Mouse (Mus musculus) hindbrain, embryonic 16.5 days (tissue): Measurements from ENCODE around the gene Lexm. TPM values are rescaled to one million over a fixed set of nuclear protein-coding genes. Genes with fewer than 3 reads are reported as not detected.

Experiments used
- ATAC-seq: fragments of 200-750 bp; cut with Nextera tagmentation; 2 replicates; pipeline ENCODE4 v1.8.0; 2017; ENCODE audit warnings: moderate TSS enrichment, moderate library complexity
- H3K27ac ChIP-seq: fragments of 300-500 bp; sonication (generic); 2 replicates; pipeline ENCODE4 v1.5.1; 2014; ENCODE audit warnings: low read depth, mild to moderate bottlenecking, control low read depth, low read length, moderate library complexity
- H3K27me3 ChIP-seq: fragments of 300-500 bp; sonication (generic); replicated peaks from 2 replicates; pipeline ENCODE4 v1.6.1; 2014; ENCODE audit warnings: low read length; ENCODE audit not compliant: control insufficient read depth, insufficient read depth
- H3K36me3 ChIP-seq: fragments of 300-500 bp; sonication (generic); 2 replicates; pipeline ENCODE4 v1.6.1; 2014; ENCODE audit warnings: mild to moderate bottlenecking, low read length, moderate library complexity, mixed read lengths; ENCODE audit not compliant: control insufficient read depth, insufficient read depth
- H3K4me1 ChIP-seq: fragments of 300-500 bp; sonication (generic); 2 replicates; pipeline ENCODE4 v1.6.1; 2014; ENCODE audit warnings: low read depth, low read length; ENCODE audit not compliant: control insufficient read depth, insufficient read depth
- H3K4me2 ChIP-seq: fragments of 300-500 bp; sonication (generic); 2 replicates; pipeline ENCODE4 v1.6.1; 2014; ENCODE audit warnings: mild to moderate bottlenecking, low read length, control low read depth, moderate library complexity
- H3K4me3 ChIP-seq: fragments of 300-500 bp; sonication (generic); 2 replicates; pipeline ENCODE4 v1.5.1; 2014; ENCODE audit warnings: mild to moderate bottlenecking, low read length, control low read depth, moderate library complexity
- H3K9ac ChIP-seq: fragments of 300-500 bp; sonication (generic); 2 replicates; pipeline ENCODE4 v1.6.1; 2014; ENCODE audit warnings: low read depth, mild to moderate bottlenecking, control low read depth, low read length, moderate library complexity
- H3K9me3 ChIP-seq: fragments of 300-500 bp; sonication (generic); 2 replicates; pipeline ENCODE4 v1.6.1; 2014; ENCODE audit warnings: mild to moderate bottlenecking, low read length, moderate library complexity; ENCODE audit not compliant: control insufficient read depth
- WGBS: fragments of 180-500 bp; shearing (Covaris S2); extraction: QIAGEN DNeasy Blood & Tissue Kit; methylation state at CpG from one replicate; pipeline ENCODE4 v1.1.7; 2014; 5-methylcytosine and 5-hydroxymethylcytosine counted together
- polyA plus RNA-seq: library from polyadenylated mRNA; unstranded; fragments of >200 nt; fragmentation: Nextera tagmentation; extraction: Ambion mirVana; gene quantifications from 2 replicates; pipeline ENCODE4 v1.2.1, GENCODE M21; 2015

The Lexm gene
- polyA plus RNA-seq, result 0.17 TPM in 1 of 2 replicates, not detected in the other

- Histone ChIP-seq H3K36me3 (no peaks in the 10 kb centered on the region), H3K27me3 (peaks cover 7% of the 10 kb centered on the region), H3K9ac (peak within 1 kb of the TSS; percentile 33), H3K4me2 (peak within 1 kb of the TSS; percentile 64), H3K27ac (no peak within 1 kb of the TSS), H3K9me3 (no peaks in the 10 kb centered on the region), H3K4me1 (peaks cover 15% of the 10 kb centered on the region), H3K4me3 (peak within 1 kb of the TSS; percentile 27)
- WGBS, result 1% methylated on average over 18 of the region's 19 CpGs
- ATAC-seq, result no peak
Observed at GRCm38 (mm10) chr4:106617056-106617455, at the start of gene Lexm. Lexm (minus strand) TSS chr4:106617241.

GRCm38 (mm10) chr4:106666546-106666945 lies 49.5 kb upstream of the Lexm start:
- H3K4me2 ChIP-seq, result no peak overlapping the region
- no peaks in the 10 kb centered on the region for H3K27me3 ChIP-seq
- H3K9me3 ChIP-seq, result no peaks in the 10 kb centered on the region
- no peak overlapping the region for H3K4me3 ChIP-seq
- no peak overlapping the region for H3K9ac ChIP-seq
- ATAC-seq, result no peak
- peaks cover 37% of the 10 kb centered on the region for H3K36me3 ChIP-seq
- 84% methylated on average over 2 of the region's 2 CpGs for WGBS
- no peak overlapping the region for H3K27ac ChIP-seq
- no peaks in the 10 kb centered on the region for H3K4me1 ChIP-seq

- Histone ChIP-seq H3K4me2 (no peak overlapping the region), H3K4me3 (no peak overlapping the region), H3K9ac (no peak overlapping the region), H3K36me3 (peaks cover 33% of the 10 kb centered on the region), H3K4me1 (no peaks in the 10 kb centered on the region), H3K9me3 (no peaks in the 10 kb centered on the region), H3K27me3 (no peaks in the 10 kb centered on the region), H3K27ac (no peak overlapping the region)
- no peak for ATAC-seq
- WGBS, result 95% methylated on average over 10 of the region's 10 CpGs
Observed at GRCm38 (mm10) chr4:106665673-106666072, 48.6 kb upstream of the Lexm start.

GRCm38 (mm10) chr4:106665269-106665668 lies 48.2 kb upstream of the Lexm start:
- 100% methylated on average over 2 of the region's 2 CpGs for WGBS

GRCm38 (mm10) chr4:106664697-106665096 lies 47.7 kb upstream of the Lexm start:
- Histone ChIP-seq H3K4me3 (no peak overlapping the region), H3K27ac (no peak overlapping the region), H3K36me3 (peaks cover 25% of the 10 kb centered on the region), H3K4me2 (no peak overlapping the region), H3K9me3 (no peaks in the 10 kb centered on the region), H3K9ac (no peak overlapping the region), H3K4me1 (no peaks in the 10 kb centered on the region), H3K27me3 (no peaks in the 10 kb centered on the region)
- 98% methylated on average over 6 of the region's 6 CpGs for WGBS
- ATAC-seq, result no peak

More at GRCm38 (mm10) chr4:106665269-106665668, 48.2 kb upstream of the Lexm start:
- Histone ChIP-seq H3K27ac (no peak overlapping the region), H3K36me3 (peaks cover 30% of the 10 kb centered on the region), H3K9me3 (no peaks in the 10 kb centered on the region), H3K4me2 (no peak overlapping the region), H3K4me1 (no peaks in the 10 kb centered on the region), H3K9ac (no peak overlapping the region), H3K27me3 (no peaks in the 10 kb centered on the region), H3K4me3 (no peak overlapping the region)
- no peak for ATAC-seq

- WGBS, result 91% methylated on average over 5 of the region's 5 CpGs
- Histone ChIP-seq H3K9ac (no peak overlapping the region), H3K36me3 (peaks cover 27% of the 10 kb centered on the region), H3K4me2 (no peak overlapping the region), H3K4me1 (no peaks in the 10 kb centered on the region), H3K4me3 (no peak overlapping the region), H3K9me3 (no peaks in the 10 kb centered on the region), H3K27ac (no peak overlapping the region), H3K27me3 (no peaks in the 10 kb centered on the region)
- ATAC-seq, result no peak
Observed at GRCm38 (mm10) chr4:106663956-106664470, 47.0 kb upstream of the Lexm start.

GRCm38 (mm10) chr4:106655681-106656080 lies 38.6 kb upstream of the Lexm start:
- Histone ChIP-seq H3K4me1 (peaks cover 8% of the 10 kb centered on the region), H3K9me3 (no peaks in the 10 kb centered on the region), H3K4me2 (no peak overlapping the region), H3K9ac (no peak overlapping the region), H3K36me3 (peaks cover 2% of the 10 kb centered on the region; the same call in 1 of the 2 replicates), H3K27ac (no peak overlapping the region), H3K4me3 (no peak overlapping the region), H3K27me3 (no peaks in the 10 kb centered on the region)
- no peak for ATAC-seq
- 88% methylated on average over 10 of the region's 10 CpGs for WGBS

- Histone ChIP-seq H3K4me3 (no peak overlapping the region), H3K9me3 (no peaks in the 10 kb centered on the region), H3K36me3 (no peaks in the 10 kb centered on the region), H3K9ac (no peak overlapping the region), H3K4me2 (no peak overlapping the region), H3K27ac (no peak overlapping the region), H3K4me1 (peaks cover 8% of the 10 kb centered on the region), H3K27me3 (no peaks in the 10 kb centered on the region)
- no peak for ATAC-seq
- WGBS, result 97% methylated on average over 15 of the region's 15 CpGs
Observed at GRCm38 (mm10) chr4:106653051-106653450, 36.0 kb upstream of the Lexm start.

- Histone ChIP-seq H3K9ac (no peak overlapping the region), H3K36me3 (no peaks in the 10 kb centered on the region), H3K4me2 (no peak overlapping the region), H3K4me1 (peaks cover 8% of the 10 kb centered on the region), H3K4me3 (no peak overlapping the region), H3K27me3 (no peaks in the 10 kb centered on the region), H3K9me3 (no peaks in the 10 kb centered on the region), H3K27ac (no peak overlapping the region)
- 95% methylated on average over 3 of the region's 3 CpGs for WGBS
- no peak for ATAC-seq
Observed at GRCm38 (mm10) chr4:106652546-106652945, 35.5 kb upstream of the Lexm start.
